Mouse (Mus musculus) ovary, postnatal 36 days (tissue): ENCODE data around the gene Ogg1.

Experiments used
- DNase-seq: peaks from one replicate; pipeline ENCODE4 v3.0.0; 2022; ENCODE audit warnings: low spot score, mixed read lengths

Ogg1 gene

DNA sequence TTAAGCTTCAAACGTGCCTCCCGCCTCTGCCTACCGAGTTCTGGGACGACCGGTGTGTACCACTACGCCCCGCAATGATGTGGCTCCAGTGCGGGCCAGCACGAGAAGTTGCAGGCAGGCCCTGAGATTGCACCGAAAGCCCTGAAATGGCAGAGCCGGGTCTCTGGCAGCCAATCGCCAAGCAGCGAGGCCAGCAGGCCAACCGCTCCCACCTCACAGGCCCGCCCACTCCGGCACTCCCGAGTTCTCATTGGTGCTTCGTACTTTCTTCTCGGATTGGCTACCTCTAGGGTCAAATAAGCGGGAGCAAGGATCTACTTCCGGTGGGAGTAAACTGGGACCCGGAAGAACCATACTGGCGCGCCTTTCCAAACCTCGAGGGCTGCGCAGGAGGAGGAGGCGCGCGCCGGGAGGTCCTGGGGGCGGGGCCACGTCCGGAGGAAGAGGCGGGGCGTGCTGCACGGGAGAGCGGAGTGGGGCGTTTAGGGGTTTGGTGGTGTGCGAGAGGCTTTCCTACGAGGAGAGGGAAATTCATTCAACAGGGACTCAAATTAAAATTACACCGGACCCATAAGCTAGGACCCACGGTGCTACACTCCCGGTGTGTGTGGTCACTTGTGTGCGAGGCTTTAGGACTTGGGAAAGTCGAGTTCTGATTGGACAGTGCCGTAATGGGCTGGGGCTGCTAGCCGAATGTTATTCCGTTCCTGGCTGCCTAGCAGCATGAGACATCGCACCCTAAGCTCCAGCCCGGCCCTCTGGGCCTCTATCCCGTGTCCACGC is at the start of gene Ogg1:
Gene Ogg1, plus strand, starts transcription at position 440 of the 783 bp plus-strand sequence.
- DNase-seq: peak; percentile 95

DNA sequence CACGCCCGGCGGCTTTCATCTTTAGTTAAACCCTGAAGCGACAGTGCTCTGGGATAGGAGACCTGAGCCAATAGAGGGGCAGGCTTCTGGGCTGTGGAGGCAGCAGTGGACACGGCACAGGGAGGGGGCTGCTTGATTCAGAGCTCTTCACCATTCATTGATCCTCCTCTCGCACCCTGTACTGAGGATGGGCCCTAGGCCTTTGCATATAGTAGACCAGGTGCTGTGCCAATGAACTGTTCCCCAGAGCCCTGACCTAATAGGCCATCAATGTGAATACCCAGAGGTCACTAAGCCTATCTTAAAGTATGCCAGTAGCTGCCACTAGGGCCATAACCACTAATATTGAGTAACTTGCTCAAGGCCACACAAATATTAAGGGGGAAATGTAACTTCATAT is 45.1 kb upstream of the Ogg1 start:
- no peak for DNase-seq

DNA sequence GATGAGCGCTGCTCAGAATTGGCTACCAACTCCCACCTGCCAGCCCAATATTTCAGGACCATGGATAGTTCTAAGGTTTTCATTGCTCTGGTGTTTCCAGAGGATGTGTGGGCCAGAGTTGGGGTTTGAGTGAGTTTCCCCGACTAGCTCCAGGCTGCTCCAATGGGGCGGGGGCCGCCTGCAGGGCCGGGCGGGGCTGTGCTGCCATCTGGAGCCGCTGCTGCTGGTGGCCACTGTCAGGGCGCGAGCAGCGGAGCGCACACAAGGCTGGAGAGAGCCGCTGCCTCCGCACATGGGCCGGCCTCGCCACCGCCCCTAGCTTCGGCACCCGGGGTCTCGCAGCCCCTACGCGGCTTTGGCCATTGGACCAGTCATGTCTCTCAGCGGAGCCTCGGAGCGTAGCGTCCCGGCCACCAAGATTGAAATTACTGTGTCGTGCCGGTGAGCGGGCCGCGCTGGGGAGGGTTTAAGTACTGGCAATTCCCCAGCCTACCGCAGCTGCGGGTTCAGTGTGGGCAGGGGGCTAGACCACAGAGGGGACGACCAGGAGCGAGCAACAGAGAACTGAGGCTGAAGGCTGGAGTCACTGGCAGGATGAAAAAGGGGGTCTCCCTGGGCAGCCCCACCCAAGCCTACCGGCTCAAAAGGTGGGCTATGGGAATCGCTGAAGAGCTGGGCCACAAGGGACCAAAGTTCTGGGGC is 44.5 kb upstream of the Ogg1 start, which contains the start of gene Cpne9:
Gene Cpne9, plus strand, starts transcription at position 207 of the 702 bp plus-strand sequence.
- no peak for DNase-seq

DNA sequence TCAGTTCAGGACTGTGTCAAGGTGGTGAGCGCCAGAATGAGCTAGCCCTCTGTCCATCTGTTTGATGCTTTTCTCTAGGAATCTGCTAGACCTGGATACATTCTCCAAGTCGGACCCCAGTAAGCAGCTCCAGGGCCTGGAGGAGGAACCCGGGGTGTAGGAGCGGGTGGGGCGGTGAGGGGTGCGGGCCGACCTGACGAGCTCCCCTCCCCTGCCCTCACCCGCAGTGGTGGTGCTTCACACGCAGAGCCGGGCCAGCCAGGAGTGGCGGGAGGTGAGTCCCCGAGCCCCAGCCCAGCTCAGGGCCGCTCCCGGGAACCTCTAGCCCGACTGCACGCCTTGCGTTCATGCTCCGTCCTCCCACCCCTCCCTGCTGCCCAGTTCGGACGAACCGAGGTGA is 43.8 kb upstream of the Ogg1 start:
- DNase-seq: no peak

DNA sequence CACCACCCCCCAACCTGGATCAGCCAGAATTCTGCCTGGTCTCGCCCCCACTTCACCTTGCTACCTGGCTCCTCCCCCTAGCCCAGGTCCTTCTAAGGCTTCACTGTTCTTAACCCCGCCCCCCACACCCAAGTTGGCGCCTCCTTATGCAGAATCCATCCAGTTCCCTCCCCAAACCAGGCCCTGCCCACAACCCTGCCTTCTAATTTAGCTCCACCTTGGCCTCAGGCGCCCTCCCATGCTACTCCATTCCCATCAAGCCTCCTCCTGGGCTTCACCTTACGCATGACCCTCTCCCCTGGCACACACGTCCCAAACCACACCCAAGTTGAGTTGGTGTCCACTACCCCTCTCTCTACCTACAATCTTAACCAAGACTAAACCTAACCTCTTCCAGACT is 43.3 kb upstream of the Ogg1 start:
- no peak for DNase-seq

DNA sequence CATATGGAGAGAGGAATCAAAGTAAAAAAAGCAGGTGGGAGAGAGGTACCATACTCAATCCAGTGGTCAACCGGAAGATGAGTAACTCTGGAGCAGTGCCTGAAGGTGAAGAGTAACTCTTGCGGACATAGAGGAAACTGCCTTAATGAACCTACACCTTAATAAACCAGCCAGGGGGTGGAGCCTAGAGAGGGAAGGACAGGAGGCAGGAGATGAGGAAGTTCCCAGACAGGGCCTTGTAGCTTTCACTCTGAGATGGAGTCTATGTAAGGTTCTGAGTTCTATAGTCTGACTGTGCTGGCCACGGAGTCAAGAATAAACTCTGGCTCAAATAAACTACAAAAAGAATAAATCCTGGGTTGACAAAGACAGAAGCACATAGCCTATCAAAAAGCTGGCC is 41.8 kb upstream of the Ogg1 start:
- DNase-seq: no peak

DNA sequence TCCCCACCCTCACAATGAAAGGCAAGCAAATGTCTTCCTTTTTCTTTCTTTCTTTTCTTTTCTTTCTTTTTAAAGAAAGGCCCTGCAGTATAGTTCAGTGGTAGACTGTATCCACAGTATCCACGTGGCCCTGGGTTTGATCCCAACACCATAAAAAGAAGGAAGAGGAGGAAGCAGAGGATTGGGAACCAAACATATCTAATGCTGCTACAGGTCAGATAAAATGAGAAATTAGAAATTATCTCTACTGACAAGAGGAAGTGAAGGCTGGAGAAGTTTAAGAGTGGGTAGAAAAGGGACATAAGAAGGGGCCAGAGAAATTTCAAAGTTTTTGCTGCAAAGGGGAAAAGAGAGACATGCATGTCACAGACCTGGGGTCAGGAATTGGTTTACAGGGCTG is 40.5 kb upstream of the Ogg1 start:
- DNase-seq: no peak

DNA sequence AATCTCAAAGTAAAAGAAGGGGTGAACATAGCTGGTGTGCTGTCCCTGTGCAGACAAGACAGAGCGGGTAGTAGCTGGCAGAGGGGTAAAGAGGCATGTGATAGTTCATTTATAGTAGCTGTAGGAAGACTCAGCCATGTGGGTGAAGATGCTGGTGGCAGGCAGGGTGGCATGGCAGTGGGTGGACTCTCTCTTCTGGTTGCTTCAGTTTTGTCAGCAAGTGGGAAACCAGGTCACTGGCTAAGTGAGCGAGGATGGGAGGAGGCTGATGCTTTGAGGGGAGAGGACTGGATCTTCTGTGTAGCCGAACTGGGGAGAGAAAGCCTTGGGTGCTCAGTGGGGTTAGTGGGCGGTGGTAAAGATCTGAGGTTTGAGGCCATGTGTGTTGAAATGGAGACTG is 39.5 kb upstream of the Ogg1 start:
- DNase-seq: no peak

DNA sequence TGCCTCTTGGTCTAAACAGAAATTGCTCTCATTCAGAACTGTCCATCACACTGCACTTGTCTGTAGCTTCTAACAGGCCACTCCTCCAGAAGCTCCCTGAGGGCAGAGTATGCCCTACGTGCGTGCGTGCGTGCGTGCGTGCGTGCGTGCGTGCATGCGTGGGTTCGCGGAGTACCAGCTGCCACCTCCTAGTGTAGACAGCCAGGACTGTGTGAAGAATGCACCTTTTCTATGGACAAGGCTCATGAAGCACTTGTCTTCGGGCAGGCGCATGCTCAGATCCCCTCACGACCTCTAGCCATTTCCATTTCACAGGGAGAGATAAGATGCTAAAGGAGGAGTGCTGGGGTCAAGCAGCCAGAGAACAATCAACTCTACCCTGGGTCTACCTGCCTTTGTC is 37.4 kb upstream of the Ogg1 start:
- DNase-seq: no peak

DNA sequence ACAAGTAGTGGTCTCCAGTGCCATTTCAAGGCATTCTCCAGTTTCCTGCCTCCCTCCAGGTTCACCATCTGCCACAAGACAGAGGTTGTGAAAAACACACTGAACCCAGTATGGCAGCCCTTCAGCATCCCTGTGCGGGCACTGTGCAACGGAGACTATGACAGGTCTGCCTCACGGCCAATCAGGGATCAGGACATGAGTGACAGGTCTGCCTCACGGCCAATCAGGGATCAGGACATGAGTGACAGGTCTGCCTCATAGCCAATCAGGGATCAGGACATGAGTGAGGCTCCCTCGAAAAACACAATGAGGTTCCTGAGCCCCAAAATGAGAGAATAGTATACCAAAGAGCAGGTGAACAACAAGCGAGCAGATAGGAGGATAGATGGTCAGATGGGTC is 36.4 kb upstream of the Ogg1 start:
- no peak for DNase-seq

DNA sequence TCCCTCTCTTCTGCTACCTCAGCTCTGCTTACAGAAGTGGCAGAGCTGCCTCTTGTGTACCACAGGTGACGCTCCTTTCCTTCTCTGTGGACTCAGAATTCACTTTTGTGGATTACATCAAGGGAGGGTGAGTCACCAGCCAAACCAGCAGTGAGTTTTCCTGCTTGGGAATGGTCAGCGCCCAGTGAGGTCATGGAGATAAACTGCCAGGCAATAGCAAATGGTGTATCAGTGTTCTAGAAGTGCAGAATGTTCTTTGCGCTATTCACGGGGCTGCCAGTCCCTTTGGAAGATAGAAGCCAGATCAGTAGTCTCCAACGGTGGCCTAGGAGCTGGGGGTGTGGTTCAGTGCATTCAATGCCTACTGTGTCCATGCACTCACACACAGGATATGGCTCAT is 33.8 kb upstream of the Ogg1 start:
- no peak for DNase-seq

DNA sequence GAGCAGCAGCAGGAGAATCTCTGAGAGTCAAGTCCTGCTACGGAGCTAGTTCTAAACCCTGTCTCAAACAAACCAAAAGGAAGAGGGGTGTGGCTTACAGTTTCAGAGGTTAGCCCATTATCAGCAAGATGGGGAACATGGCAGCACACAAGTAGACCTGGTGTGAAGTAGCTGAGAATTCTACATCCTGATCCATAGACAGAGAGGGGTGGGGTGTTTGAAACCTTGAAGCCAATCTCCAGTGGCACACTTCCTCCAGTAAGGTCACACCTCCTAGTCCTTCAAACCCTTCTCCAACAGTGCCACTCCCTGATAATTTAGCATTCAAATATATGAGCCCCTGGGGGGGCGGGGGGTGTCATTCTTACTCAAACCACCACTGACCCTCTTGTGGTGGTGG is 30.7 kb upstream of the Ogg1 start:
- no peak for DNase-seq

DNA sequence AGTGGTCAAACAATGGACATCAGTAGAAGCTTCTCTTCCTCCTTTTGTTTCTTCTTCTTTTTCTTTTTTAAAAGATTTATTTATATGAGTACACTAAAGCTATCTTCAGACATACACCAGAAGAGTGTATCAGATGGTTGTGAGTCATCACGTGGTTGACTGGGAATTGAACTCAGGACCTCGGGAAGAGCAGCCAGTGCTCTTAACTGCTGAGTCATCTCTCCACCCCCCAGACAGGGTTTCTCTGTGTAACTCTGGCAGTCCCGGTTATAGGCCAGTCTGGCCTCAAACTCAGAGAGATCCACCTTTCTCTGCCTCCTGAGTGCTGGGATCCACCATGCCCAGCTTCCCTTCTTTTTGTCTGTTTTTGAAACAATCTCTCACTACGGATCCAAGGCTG is 30.1 kb upstream of the Ogg1 start:
- no peak for DNase-seq

DNA sequence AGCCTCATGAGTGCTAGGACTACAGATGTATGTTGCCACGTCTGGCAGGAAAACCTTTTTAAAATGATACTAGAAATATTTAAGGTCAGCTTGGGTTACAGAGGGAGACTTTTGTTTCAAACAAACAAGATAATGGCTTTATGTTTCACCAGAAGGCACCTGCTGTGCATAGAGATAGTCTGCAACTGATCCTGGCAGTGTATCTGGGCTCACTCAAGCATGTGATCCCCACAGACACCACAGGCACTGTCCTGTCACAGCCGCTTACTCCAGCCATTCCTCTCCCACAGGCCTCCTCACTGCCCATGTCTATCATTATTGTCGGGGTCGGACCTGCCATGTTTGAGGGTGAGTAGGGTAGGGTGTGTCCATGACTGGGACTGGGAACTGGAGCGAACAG is 25.4 kb upstream of the Ogg1 start:
- DNase-seq: no peak

DNA sequence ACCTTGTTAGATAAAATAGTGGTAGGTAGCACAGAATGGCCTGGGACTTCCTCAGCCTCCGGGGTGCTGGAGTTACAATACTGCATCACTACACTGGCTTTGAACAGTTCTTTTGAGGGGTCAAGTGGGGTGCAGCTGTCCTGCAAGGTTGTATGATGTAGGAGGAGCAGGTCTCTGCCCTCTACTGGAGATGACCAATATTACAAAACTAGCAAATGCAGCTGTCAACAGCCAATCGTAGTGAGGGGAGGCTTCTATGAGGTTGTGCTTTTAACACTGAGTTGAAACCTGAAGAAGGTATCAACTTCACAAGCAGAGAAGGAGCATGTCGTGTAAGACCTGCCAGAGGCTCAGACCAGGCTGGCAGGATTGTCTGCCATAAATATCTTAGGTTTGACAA is 24.5 kb upstream of the Ogg1 start:
- DNase-seq: no peak

DNA sequence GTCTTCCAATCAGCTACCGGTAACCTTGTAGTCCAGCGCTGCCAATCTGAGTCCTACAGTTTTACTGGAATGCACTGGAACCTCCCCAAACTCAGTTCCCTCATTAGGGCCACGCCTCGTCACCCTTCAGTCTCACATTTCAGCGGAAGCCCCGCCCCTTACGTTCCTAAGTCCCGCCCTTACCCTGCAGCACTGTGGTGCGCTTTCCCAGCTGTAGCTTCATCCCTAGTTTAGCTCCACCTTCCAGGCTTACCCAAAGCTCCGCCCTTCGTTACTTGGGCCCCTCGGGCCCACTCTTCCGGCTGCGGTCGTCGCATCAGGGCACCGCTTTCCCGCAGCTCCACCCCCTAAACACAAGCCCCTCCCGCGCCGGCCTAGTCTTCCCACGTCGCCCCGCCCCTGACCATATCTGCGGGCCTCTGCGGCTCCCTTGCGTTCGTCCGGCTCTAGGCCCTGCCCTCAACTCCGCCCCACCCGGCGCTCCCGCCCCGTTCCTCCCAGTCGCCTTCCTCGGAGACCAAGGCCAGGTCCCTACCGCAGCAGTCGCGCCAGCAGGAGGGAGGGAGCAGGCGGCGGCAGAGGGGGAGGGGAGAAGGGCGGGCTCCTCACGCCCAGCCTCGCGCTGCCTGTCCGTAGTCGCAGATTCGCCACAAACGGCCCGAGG is 20.3 kb upstream of the Ogg1 start:
- peak; percentile 100 for DNase-seq

DNA sequence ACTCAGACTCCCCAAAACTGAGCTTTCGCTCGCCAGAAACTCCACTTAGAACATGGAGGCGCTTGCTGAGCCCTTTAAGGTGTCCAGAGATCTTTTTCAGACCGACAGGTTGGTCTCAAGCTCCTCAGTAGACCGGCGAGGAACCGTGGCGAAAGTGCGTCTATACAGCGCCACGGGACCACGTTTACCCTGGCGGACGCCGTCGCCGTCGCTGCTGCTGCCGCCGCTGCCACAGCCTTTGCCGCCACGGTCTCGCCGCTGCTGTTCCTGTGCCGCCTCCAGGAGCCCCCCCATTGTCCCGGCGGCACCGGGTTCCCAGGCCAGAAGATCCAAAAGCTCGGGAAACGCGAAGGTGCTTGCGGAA is 19.8 kb upstream of the Ogg1 start, which contains the start of gene Brpf1:
Gene Brpf1, plus strand, starts transcription at position 152 of the 364 bp plus-strand sequence.
- no peak for DNase-seq

DNA sequence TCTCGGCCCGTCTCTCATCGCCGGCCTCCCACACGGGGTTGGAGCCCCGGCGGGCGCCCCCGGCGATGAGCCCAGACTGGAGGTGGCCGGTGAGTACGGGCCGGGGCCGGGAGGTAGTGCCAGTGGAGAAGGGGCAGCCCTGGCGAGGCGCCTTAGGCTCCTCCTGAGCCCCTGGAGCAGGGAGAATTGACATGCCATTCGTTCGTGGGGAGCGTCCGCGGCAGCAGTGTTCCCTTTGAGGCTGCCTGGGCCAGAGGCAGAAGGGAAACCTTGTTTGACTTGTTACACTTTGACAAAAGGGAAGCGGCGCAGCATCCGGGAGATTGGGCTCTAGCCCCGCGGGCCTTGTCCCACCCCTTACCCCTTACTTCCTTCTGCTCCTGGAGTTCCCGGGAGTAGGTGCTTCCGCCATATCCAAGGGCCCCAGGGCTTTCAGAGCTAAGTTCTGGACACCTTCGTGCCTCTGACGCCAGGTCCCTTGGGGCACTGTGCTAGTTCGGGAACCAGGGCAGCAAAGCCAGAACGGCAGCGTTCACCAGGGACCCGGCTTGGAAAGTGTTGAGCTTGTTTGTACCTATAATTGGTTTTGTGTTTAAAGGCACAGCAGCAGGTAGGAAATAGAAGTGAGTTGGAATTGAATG is 19.2 kb upstream of the Ogg1 start:
- DNase-seq: peak; percentile 45

DNA sequence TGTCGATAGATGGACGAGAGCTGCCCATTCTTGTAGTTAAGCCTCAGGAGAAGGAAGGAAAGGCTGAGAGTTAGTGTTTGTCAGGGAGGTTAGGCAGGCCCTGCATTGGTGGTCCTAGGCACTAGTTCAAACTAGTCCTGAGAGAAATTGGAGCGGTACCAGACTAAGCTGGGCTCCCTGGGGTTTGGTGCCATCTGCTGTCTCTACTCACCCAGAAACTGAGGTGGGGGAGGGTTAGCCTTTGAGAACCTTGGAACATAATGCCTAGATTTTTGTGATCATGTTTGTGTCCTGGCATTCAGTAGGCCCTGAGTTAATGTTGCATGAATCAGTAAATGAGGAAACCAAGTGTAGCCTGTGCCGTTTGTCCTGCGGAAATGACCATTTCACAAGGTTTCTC is 18.6 kb upstream of the Ogg1 start:
- no peak for DNase-seq

DNA sequence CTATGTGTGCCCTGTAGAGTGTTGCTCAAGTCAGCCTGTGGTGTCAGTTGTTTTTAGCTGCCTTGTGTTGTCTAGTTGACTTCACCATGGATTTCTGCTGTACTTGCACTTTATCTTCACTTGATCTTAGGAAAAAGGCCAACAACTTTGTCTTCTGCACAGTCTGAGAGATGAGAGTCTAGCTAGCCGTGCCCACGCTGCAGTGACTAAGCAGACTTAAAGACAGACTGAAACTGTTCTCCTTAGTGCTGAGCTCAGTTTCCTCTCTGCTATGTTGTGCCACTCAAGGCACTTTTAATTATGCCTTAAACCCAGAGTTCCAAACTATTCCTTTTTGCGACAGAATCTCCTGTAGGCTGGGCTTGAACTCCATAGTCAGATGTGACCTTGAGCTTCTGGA is 10.8 kb upstream of the Ogg1 start:
- DNase-seq: no peak

DNA sequence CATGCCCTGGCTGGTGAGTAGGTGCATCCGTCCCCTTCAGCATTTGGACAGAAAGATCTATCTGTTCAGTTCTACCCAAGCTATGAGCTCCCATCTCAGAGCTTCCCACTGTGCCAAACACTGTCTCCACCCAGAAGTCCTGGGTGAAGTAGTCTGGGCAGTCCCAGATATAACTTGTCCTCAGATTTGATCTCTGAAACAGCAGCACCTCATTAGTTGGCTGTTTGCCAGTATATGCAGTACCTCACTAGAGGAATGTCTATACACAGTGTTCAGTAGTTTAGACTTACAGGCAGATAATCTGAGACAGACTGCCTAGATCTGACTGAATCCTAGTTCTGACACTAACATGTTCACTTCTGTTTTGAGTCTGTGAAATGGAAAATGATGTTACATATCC is 2.6 kb downstream of the Ogg1 start:
- DNase-seq: no peak

DNA sequence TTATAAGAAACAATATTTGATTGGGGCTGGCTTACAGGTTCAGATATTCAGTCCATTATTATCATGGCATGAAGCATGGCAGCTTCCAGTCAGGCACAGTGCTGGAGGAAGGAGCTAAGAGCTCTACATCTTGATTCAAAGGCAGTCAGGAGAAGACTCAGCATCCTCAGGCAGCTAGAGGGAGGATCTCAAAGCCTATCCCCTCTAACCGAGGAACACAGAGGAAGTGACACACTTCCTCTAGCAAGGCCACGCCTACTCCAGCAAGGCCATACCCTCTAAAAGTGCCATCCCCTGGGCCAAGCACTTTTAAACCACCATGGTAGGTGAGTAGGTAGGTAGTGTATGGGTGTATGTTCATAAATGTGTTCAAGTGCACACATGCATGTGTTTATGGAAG is 3.8 kb downstream of the Ogg1 start:
- DNase-seq: no peak

DNA sequence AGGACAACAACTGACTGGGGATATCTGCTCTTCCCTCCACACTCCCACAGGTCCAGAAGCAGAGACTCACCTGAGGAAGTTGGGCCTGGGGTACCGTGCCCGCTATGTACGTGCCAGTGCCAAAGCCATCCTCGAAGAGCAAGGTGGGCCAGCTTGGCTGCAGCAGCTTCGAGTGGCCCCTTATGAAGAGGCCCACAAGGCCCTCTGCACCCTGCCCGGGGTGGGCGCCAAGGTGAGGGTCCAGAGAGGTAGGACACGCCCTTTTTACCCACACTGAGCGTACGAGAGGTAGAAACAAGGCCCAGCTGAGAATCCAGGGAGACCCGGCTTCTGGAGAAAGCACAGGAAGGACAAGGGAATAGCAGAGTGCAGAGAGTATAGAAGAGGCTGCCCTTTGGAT is 4.9 kb downstream of the Ogg1 start:
- no peak for DNase-seq
